Mouse (Mus musculus) colon, adult 2 months (tissue): ENCODE measurements around the gene Nfasc. TPM values are rescaled to one million over a fixed set of nuclear protein-coding genes. Genes with fewer than 3 reads are reported as not detected.

Experiments
- polyA plus RNA-seq: library from polyadenylated mRNA; depleted of rRNA; stranded (reverse); fragments of >200 nt; gene quantifications from 2 replicates; pipeline ENCODE4 v1.2.3, GENCODE M21; 2012; rRNA removed

The Nfasc gene
- 0.66 and 2.1 TPM in 2 replicates for polyA plus RNA-seq

GRCm38 (mm10) chr1:132741175-132741997, at the start of gene Nfasc:
TSS of gene Nfasc (minus strand) at chr1:132741797.

GRCm38 (mm10) chr1:132542762-132543306, 198.8 kb downstream of the Nfasc start, which contains the start of gene Cntn2:
TSS of gene Cntn2 (minus strand) at chr1:132543256.

Other genes starting within 250 kb of the Nfasc start
- 1.1 and 1.2 TPM in 2 replicates for gene Tmem81, start 235.6 kb downstream of the Nfasc start, polyA plus RNA-seq
- 0.24 and 0.84 TPM in 2 replicates for gene Cntn2, start 198.5 kb downstream of the Nfasc start, polyA plus RNA-seq
- 4.9 and 6.6 TPM in 2 replicates for gene Lrrn2, start 138.5 kb upstream of the Nfasc start, polyA plus RNA-seq